Mouse (Mus musculus) kidney, embryonic 14.5 days (tissue): ENCODE data around the gene Hs3st5. TPM values are rescaled to one million over a fixed set of nuclear protein-coding genes. Genes with fewer than 3 reads are reported as not detected.

Source experiments
- ATAC-seq: fragments of 200-750 bp; cut with Nextera tagmentation; 2 replicates; pipeline ENCODE4 v1.8.0; 2017; ENCODE audit warnings: moderate number of reproducible peaks, mild to moderate bottlenecking, moderate TSS enrichment, moderate library complexity; ENCODE audit not compliant: low FRiP score, low TSS enrichment
- H3K27ac ChIP-seq: fragments of 300-500 bp; sonication (generic); 2 replicates; pipeline ENCODE4 v1.5.1; 2014; ENCODE audit warnings: low read depth, mild to moderate bottlenecking, low read length, moderate library complexity, mixed read lengths
- H3K27me3 ChIP-seq: fragments of 300-500 bp; sonication (generic); 2 replicates; pipeline ENCODE4 v1.6.1; 2014; ENCODE audit warnings: mild to moderate bottlenecking, low read length; ENCODE audit not compliant: control insufficient read depth, insufficient read depth
- H3K36me3 ChIP-seq: fragments of 300-500 bp; sonication (generic); 2 replicates; pipeline ENCODE4 v1.6.1; 2014; ENCODE audit warnings: low read length, mixed read lengths; ENCODE audit not compliant: control insufficient read depth, insufficient read depth
- H3K4me1 ChIP-seq: fragments of 300-500 bp; sonication (generic); 2 replicates; pipeline ENCODE4 v1.6.1; 2014; ENCODE audit warnings: low read length, mixed read lengths; ENCODE audit not compliant: control insufficient read depth, insufficient read depth
- H3K4me2 ChIP-seq: fragments of 300-500 bp; sonication (generic); replicated peaks from 2 replicates; pipeline ENCODE4 v1.6.1; 2014; ENCODE audit warnings: low read depth, mild to moderate bottlenecking, low read length
- H3K4me3 ChIP-seq: fragments of 300-500 bp; sonication (generic); 2 replicates; pipeline ENCODE4 v1.5.1; 2014; ENCODE audit warnings: mild to moderate bottlenecking, low read length
- H3K9ac ChIP-seq: fragments of 300-500 bp; sonication (generic); 2 replicates; pipeline ENCODE4 v1.6.1; 2014; ENCODE audit warnings: low read depth, mild to moderate bottlenecking, low read length, moderate library complexity
- H3K9me3 ChIP-seq: fragments of 300-500 bp; sonication (generic); 2 replicates; pipeline ENCODE4 v1.6.1; 2016; ENCODE audit warnings: low read length; ENCODE audit not compliant: control insufficient read depth
- WGBS: fragments of 180-500 bp; shearing (Covaris S2); extraction: QIAGEN DNeasy Blood & Tissue Kit; methylation state at CpG from one replicate; pipeline ENCODE4 v1.1.7; 2014; 5-methylcytosine and 5-hydroxymethylcytosine counted together
- polyA plus RNA-seq: library from polyadenylated mRNA; unstranded; fragments of >200 nt; fragmentation: Nextera tagmentation; extraction: Ambion mirVana; gene quantifications from 2 replicates; pipeline ENCODE4 v1.2.1, GENCODE M21; 2014

The Hs3st5 gene
- polyA plus RNA-seq: 0.08 and 0.19 TPM in 2 replicates

GRCm38 (mm10) chr10:36506727-36507555, at the start of gene Hs3st5:
Gene Hs3st5, plus strand, starts transcription at chr10:36506814.
- peaks cover 32% of the 10 kb centered on the region for H3K27me3 ChIP-seq
- under 1% methylated on average over 58 of the region's 71 CpGs for WGBS

GRCm38 (mm10) chr10:36468664-36469063, 38.0 kb upstream of the Hs3st5 start:
- H3K36me3 ChIP-seq: no peaks in the 10 kb centered on the region
- no peak overlapping the region for H3K9ac ChIP-seq
- ATAC-seq: no peak
- H3K4me3 ChIP-seq: no peak overlapping the region
- no peaks in the 10 kb centered on the region for H3K4me1 ChIP-seq
- 90% methylated on average over 3 of the region's 3 CpGs for WGBS
- H3K4me2 ChIP-seq: no peak overlapping the region
- H3K9me3 ChIP-seq: no peaks in the 10 kb centered on the region
- no peaks in the 10 kb centered on the region for H3K27me3 ChIP-seq
- no peak overlapping the region for H3K27ac ChIP-seq

More at GRCm38 (mm10) chr10:36506727-36507555, at the start of gene Hs3st5:
- H3K4me1 ChIP-seq: no peaks in the 10 kb centered on the region
- peak; percentile 93 for ATAC-seq
- H3K4me3 ChIP-seq: peak within 1 kb of the TSS; percentile 48
- no peaks in the 10 kb centered on the region for H3K9me3 ChIP-seq
- H3K36me3 ChIP-seq: no peaks in the 10 kb centered on the region
- H3K9ac ChIP-seq: peak within 1 kb of the TSS; percentile 20
- no peak within 1 kb of the TSS for H3K27ac ChIP-seq
- peak within 1 kb of the TSS; percentile 94 for H3K4me2 ChIP-seq

GRCm38 (mm10) chr10:36471135-36471534, 35.5 kb upstream of the Hs3st5 start:
- Histone ChIP-seq H3K9ac (no peak overlapping the region), H3K4me3 (no peak overlapping the region), H3K27ac (no peak overlapping the region), H3K9me3 (no peaks in the 10 kb centered on the region), H3K4me1 (no peaks in the 10 kb centered on the region), H3K27me3 (no peaks in the 10 kb centered on the region), H3K36me3 (no peaks in the 10 kb centered on the region), H3K4me2 (no peak overlapping the region)
- no peak for ATAC-seq
- WGBS: 67% methylated on average over 3 of the region's 3 CpGs

- Histone ChIP-seq H3K36me3 (no peaks in the 10 kb centered on the region), H3K4me2 (no peak overlapping the region), H3K27ac (no peak overlapping the region), H3K4me1 (no peaks in the 10 kb centered on the region), H3K4me3 (no peak overlapping the region), H3K9me3 (no peaks in the 10 kb centered on the region), H3K9ac (no peak overlapping the region), H3K27me3 (no peaks in the 10 kb centered on the region)
- no peak for ATAC-seq
- WGBS: 28% methylated on average over 3 of the region's 3 CpGs
These were observed 31.8 kb upstream of the Hs3st5 start for GRCm38 (mm10) chr10:36474834-36475233.

GRCm38 (mm10) chr10:36477543-36477942, 29.1 kb upstream of the Hs3st5 start:
- Histone ChIP-seq H3K9me3 (no peaks in the 10 kb centered on the region), H3K27me3 (no peaks in the 10 kb centered on the region)
- WGBS: 87% methylated on average over 4 of the region's 4 CpGs

GRCm38 (mm10) chr10:36483362-36483761, 23.3 kb upstream of the Hs3st5 start:
- no peaks in the 10 kb centered on the region for H3K36me3 ChIP-seq
- H3K9me3 ChIP-seq: no peaks in the 10 kb centered on the region
- no peak for ATAC-seq
- H3K27ac ChIP-seq: no peak overlapping the region
- H3K9ac ChIP-seq: no peak overlapping the region
- no peaks in the 10 kb centered on the region for H3K27me3 ChIP-seq
- H3K4me1 ChIP-seq: no peaks in the 10 kb centered on the region
- H3K4me2 ChIP-seq: no peak overlapping the region
- no peak overlapping the region for H3K4me3 ChIP-seq
- WGBS: 84% methylated on average over 2 of the region's 2 CpGs

More at GRCm38 (mm10) chr10:36477543-36477942, 29.1 kb upstream of the Hs3st5 start:
- H3K36me3 ChIP-seq: no peaks in the 10 kb centered on the region
- ATAC-seq: no peak
- H3K4me1 ChIP-seq: no peaks in the 10 kb centered on the region
- no peak overlapping the region for H3K27ac ChIP-seq
- H3K4me3 ChIP-seq: no peak overlapping the region
- H3K4me2 ChIP-seq: no peak overlapping the region
- H3K9ac ChIP-seq: no peak overlapping the region

- ATAC-seq: no peak
- H3K9ac ChIP-seq: no peak overlapping the region
- no peaks in the 10 kb centered on the region for H3K27me3 ChIP-seq
- H3K4me3 ChIP-seq: no peak overlapping the region
- H3K9me3 ChIP-seq: no peaks in the 10 kb centered on the region
- no peaks in the 10 kb centered on the region for H3K36me3 ChIP-seq
- no peak overlapping the region for H3K4me2 ChIP-seq
- H3K27ac ChIP-seq: no peak overlapping the region
- WGBS: 80% methylated on average over 3 of the region's 3 CpGs
- no peaks in the 10 kb centered on the region for H3K4me1 ChIP-seq
These were observed 22.6 kb upstream of the Hs3st5 start for GRCm38 (mm10) chr10:36484011-36484410.

GRCm38 (mm10) chr10:36484728-36485300, 21.8 kb upstream of the Hs3st5 start:
- H3K9ac ChIP-seq: no peak overlapping the region
- no peaks in the 10 kb centered on the region for H3K9me3 ChIP-seq
- H3K36me3 ChIP-seq: no peaks in the 10 kb centered on the region
- H3K4me2 ChIP-seq: no peak overlapping the region
- no peaks in the 10 kb centered on the region for H3K4me1 ChIP-seq
- WGBS: 75% methylated on average over 1 of the region's 1 CpGs
- ATAC-seq: no peak
- no peak overlapping the region for H3K4me3 ChIP-seq
- no peak overlapping the region for H3K27ac ChIP-seq
- no peaks in the 10 kb centered on the region for H3K27me3 ChIP-seq

- no peak overlapping the region for H3K4me3 ChIP-seq
- H3K4me2 ChIP-seq: no peak overlapping the region
- 88% methylated on average over 1 of the region's 1 CpGs for WGBS
- no peak for ATAC-seq
- no peaks in the 10 kb centered on the region for H3K36me3 ChIP-seq
- no peaks in the 10 kb centered on the region for H3K9me3 ChIP-seq
- no peak overlapping the region for H3K9ac ChIP-seq
- H3K27ac ChIP-seq: no peak overlapping the region
- no peaks in the 10 kb centered on the region for H3K27me3 ChIP-seq
- no peaks in the 10 kb centered on the region for H3K4me1 ChIP-seq
These were observed 13.0 kb upstream of the Hs3st5 start for GRCm38 (mm10) chr10:36493566-36493965.
